Mouse (Mus musculus) heart, adult 11 months (tissue): ENCODE data around the gene Nipal3.

Experiments used
- DNase-seq: peaks from one replicate; pipeline ENCODE4 v3.0.0; 2022

Gene Nipal3

GRCm38 (mm10) chr4:135494521-135495396 lies at the start of gene Nipal3, which contains the start of gene Stpg1:
Nipal3 (minus strand) TSS chr4:135495038.
Stpg1 (plus strand) TSS chr4:135494790.
- peak; percentile 100 for DNase-seq

GRCm38 (mm10) chr4:135544284-135544683 lies 49.4 kb upstream of the Nipal3 start:
- DNase-seq, result no peak

GRCm38 (mm10) chr4:135540057-135540456 lies 45.2 kb upstream of the Nipal3 start:
- no peak for DNase-seq

- DNase-seq, result no peak
These were observed 44.2 kb upstream of the Nipal3 start for GRCm38 (mm10) chr4:135539056-135539455.

- no peak for DNase-seq
These were observed 40.2 kb upstream of the Nipal3 start for GRCm38 (mm10) chr4:135535021-135535420.

GRCm38 (mm10) chr4:135533001-135533400 lies 38.2 kb upstream of the Nipal3 start:
- no peak for DNase-seq

- no peak for DNase-seq
These were observed 37.2 kb upstream of the Nipal3 start for GRCm38 (mm10) chr4:135531771-135532613.

- no peak for DNase-seq
These were observed 36.4 kb upstream of the Nipal3 start for GRCm38 (mm10) chr4:135531236-135531635.

GRCm38 (mm10) chr4:135530270-135530669 lies 35.4 kb upstream of the Nipal3 start:
- DNase-seq, result no peak

GRCm38 (mm10) chr4:135526039-135526710 lies 31.3 kb upstream of the Nipal3 start:
- DNase-seq, result no peak

GRCm38 (mm10) chr4:135525057-135525456 lies 30.2 kb upstream of the Nipal3 start:
- DNase-seq, result no peak

- DNase-seq, result no peak
These were observed 29.1 kb upstream of the Nipal3 start for GRCm38 (mm10) chr4:135523939-135524338.

GRCm38 (mm10) chr4:135520421-135520820 lies 25.6 kb upstream of the Nipal3 start:
- DNase-seq, result no peak

- peak; percentile 76 for DNase-seq
These were observed 23.3 kb upstream of the Nipal3 start for GRCm38 (mm10) chr4:135518135-135518534.

GRCm38 (mm10) chr4:135516351-135517316 lies 21.8 kb upstream of the Nipal3 start:
- DNase-seq, result no peak

GRCm38 (mm10) chr4:135514925-135515324 lies 20.1 kb upstream of the Nipal3 start:
- peak; percentile 66 for DNase-seq

- no peak for DNase-seq
These were observed 19.0 kb upstream of the Nipal3 start for GRCm38 (mm10) chr4:135513865-135514264.

- peak; percentile 84 for DNase-seq
These were observed 14.7 kb upstream of the Nipal3 start for GRCm38 (mm10) chr4:135509515-135509914.

GRCm38 (mm10) chr4:135508419-135509039 lies 13.7 kb upstream of the Nipal3 start:
- peak; percentile 94 for DNase-seq

- DNase-seq, result peak; percentile 71
These were observed 12.9 kb upstream of the Nipal3 start for GRCm38 (mm10) chr4:135507547-135508350.
